Mouse (Mus musculus) 3134 (cell line): ENCODE data around the gene Lmtk2.
A peak's percentile ranks its signal among the peaks of the same experiment; 100 is the strongest.

Experiments
- DNase-seq: peaks from one replicate; pipeline ENCODE4 v3.0.0-alpha.2; 2011; ENCODE audit warnings: low spot score; ENCODE audit not compliant: insufficient read length; ENCODE audit errors: extremely low read depth

The Lmtk2 gene

DNA sequence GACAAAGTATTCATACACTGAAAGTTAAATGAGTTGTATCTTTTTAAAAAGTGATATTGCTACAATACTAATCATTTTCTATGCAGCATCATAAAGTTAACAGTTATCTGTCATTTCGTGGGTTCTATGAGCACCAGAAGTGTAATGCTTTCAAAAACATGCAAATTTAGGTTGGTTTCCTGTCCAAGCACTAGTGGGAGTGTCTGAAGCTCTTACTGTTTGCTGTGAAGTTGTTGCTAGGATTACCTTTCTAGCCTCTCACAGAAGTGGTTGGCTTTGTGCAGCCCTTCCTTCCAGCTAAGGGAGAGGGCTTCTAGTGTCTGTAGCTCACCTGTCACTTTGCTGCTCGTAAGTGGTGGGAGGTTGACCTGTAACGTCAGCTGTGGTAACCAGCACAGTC is 65.5 kb downstream of the Lmtk2 start:
- no peak for DNase-seq

- DNase-seq = no peak
Observed at GRCm38 (mm10) chr5:144169275-144169975, 69.2 kb downstream of the Lmtk2 start.

GRCm38 (mm10) chr5:144173648-144174047 is 73.4 kb downstream of the Lmtk2 start:
- no peak for DNase-seq

DNA sequence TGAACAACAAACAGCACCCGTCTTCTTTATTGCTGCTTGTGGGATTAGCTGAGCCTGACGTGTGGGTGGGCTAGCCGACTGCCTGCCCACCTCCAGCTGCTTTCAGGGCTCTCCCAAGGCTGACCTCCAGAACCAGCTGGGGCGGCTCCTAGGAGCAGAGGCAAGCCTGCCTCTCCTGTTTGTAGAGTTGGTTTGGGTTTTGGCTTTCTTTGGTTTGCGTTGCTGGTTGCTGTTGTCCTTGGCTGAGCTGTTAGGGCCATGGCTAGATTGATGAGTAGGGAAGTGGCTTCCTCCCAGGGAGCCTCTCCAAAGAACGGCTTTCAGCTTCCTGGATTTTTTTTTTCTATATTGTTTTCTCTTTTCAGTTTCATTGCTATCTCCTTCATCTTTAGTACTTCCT is 78.0 kb downstream of the Lmtk2 start:
- no peak for DNase-seq

DNA sequence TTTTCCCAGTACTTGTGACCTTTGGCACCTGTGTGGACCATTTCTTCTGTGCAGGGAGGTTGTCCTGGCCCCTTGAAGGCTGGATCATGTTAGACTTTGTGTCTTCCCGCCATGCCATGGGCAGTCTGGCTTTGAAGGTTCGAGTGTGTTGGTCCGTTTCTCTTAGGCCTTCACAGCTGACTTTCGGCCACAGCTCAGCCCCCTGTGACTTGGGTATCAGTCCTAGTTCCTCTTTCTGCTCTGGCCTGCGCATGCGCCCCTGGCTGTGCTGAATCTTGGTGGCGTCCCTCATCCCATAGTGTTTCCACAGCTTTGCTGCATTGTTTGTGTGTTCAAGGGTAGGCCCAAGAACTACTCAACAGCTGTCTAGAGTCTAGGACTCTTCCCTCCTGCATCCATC is 81.0 kb downstream of the Lmtk2 start:
- DNase-seq = no peak

DNA sequence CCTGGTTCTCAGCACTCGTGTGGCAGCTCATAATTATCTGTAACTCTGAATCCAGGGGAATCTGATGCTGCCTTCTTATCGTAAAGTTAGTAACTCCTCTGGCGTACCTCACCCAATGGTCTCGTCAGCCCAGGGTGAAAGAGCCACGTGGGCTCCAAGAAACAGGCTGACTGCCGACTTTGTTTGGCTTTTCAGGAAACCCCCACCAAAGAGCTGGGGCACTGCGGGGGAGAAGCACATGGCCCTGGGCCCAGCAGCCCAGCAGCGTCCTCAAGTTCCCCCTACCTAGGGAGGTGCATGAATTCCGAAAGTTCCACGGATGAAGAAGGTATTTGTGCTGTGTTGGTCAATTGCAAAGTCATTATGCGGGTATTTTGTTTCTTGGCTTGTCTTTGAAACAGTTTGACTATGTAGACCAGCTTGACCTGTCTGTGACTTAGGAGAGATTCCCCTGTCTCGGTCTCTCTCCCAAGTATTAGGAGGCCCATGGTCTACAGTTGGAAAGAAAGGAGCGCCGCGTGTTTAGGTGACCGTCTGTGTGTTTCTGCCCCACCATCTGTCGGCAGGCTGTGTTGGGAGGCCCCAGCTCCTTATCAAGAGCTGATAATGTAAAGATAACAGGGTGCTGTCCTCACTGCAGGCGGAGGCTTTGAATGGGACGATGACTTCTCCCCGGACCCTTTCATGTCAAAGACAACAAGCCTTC is 82.5 kb downstream of the Lmtk2 start:
- DNase-seq = no peak

GRCm38 (mm10) chr5:144183248-144183559 is 83.0 kb downstream of the Lmtk2 start:
- no peak for DNase-seq

DNA sequence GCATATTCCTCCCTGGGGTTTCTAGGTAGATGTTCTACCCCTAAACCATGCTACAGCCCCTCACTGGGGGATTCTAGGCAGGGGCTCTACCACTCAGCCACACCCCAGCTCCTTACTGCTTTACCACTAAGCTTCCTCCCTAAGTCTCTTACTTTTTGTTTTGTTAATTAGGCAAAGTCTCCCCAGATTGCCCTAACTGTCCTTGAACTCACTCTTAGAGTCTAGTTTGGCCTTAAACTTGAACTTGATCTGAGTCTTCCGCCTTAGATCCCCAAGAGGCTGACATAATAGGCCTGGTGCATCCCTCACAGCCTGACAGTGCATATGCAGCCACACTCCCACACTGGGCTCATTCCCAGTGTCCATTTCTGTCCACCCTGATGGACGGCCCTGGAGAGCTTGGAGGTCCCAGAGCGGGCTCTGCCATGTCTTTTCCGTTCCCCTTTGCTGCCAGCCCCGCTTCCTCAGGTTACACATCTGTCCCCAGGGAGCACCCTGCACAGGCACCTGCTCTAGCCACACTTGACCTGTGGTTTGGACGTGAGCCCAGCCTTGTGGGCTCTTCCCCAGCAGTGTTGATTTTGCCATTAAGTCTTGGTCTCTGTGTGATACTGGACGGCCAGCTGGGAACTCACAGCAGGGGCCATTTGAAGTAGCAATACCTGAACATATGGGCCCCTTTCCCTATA is 83.6 kb downstream of the Lmtk2 start:
- peak; percentile 58 for DNase-seq

DNA sequence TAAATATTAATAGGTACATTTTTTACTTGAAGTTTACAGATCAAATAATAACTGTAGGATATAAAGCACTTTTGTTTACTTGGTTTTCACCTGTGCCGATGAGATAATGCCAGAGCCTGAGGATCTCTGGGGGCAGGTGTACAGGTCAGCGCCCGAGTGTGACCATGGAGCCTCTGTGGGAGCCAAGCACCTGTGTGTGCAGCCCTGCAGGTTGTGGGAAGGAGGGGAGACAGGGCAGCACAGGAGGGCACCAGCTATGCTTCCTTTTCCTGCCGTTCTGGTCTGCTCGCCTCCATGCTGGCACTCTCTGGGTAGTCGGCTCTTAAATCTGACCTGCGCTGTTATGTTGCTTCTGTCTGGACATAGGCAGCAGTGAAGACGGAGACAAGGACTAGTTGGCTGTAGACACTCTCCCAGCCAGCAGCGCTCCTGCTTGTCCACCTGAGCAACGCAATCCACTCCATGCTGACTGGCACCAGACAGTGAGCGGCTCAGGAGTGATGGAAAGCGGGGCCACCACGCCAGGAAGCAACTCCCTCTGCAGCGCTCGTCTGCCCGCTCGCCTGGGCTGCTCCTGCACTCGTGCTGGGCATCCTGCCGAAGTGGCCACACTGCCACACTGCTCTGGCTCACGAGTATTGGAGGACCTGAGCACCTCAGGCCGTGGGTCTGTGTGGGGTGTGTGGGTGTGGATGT is 84.3 kb downstream of the Lmtk2 start:
- no peak for DNase-seq

DNA sequence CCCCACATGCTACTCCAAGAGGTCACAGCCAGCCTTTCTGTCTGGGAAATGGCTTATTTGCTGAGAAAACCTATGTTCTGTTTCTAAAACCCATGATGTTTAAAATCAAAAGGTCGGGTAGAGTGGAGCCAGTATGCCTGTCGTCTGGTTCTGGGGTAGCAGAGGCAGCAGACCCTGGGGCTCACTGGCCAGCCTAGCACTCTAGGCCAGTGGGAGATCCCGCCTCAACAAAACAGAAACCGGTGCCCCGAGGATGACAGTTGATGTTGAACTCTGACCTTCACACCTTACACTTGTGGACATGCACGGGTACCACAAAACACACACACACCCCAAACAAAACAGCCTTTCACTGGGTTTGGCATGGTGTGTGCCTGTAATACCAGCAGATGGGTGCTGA is 88.2 kb downstream of the Lmtk2 start:
- no peak for DNase-seq

GRCm38 (mm10) chr5:144189327-144189726 is 89.1 kb downstream of the Lmtk2 start:
- no peak for DNase-seq

DNA sequence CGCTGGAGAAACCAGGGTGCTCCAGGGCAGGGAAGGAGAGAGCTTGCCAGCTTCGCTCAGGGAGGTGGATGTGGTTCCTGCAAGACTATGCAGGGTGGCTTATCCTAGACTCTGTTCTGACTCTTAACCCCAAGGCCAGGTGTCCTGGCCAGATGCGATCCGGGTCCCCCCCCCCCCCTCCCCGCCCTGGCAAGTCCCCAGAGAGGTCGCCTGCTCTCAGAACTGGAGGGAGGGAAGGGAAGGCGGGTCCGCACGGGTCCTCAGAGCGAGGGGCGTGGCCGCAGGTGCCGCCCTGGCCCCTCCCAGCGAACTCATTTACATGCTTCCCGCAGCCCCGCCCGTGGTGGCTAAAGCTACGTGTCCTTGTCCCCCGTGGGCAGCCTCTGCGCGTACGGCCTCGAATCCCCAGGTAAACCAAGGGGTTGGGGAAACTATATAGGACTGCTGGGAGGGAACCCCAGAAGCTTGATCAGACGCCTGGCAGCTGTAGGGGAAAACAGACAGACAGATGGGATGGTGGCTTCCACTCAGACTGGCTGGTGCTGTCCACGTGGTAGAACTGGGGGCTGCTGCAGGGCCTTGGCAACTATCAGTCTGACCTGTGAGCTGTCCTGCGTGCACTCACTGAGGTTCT is 89.8 kb downstream of the Lmtk2 start, which contains the start of gene Bhlha15:
Bhlha15 (plus strand) TSS at position 337 of the 634 bp plus-strand sequence.
- no peak for DNase-seq

DNA sequence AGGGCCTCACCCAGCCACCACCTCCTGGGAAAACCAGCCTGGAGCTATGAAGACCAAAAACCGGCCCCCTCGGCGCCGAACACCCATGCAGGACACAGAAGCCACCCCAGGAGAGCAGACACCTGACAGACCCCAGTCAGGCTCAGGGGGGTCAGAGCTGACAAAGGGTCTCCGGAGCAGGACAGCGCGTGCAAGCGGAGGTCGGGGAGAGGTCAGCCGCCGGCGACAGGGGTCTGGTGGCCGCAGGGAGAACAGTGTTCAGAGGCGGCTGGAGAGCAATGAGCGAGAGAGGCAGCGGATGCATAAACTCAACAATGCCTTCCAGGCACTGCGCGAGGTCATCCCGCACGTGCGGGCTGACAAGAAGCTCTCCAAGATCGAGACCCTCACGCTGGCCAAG is 90.8 kb downstream of the Lmtk2 start:
- no peak for DNase-seq

GRCm38 (mm10) chr5:144192673-144193072 is 92.4 kb downstream of the Lmtk2 start:
- DNase-seq = no peak

GRCm38 (mm10) chr5:144194416-144194815 is 94.2 kb downstream of the Lmtk2 start:
- no peak for DNase-seq

DNA sequence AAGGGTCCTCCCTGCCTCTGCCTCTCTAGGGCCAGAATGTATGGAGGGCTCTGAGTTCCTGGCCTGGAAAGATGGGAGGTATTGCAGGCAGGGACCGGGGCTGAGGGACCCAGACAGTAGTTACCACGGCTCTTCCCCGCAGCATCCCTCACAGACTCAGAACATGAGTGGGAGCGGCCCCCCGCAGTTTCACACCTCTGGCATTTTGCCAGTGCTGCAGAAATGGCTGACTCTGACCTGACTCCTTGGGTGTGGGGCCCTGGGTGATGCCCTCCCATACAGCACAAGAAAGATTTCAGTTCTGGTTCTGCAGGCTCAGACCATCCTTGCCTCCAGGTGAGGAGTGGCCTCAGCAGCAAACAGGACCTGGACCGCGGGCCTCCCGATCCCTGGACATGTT is 95.3 kb downstream of the Lmtk2 start:
- no peak for DNase-seq

GRCm38 (mm10) chr5:144200616-144201015 is 100.4 kb downstream of the Lmtk2 start:
- DNase-seq = no peak

DNA sequence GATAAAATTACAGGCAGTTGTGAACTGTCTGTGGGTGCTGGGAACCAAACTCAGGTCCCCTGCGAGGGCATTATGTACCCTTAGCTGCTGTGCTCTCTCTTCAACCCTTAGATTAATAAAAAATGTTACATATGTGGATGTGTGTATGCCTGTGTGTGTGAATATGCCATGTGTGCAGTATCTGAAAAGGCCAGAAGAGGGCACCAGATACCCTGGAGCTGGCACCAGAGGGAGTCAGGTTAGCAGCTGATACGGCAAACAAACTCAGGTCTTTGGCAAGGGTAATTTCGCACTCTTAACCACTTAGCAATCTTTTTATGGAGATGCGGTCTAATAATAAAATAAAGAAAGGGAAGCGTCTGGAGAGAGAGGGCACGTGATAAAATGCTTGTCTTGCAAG is 102.2 kb downstream of the Lmtk2 start:
- DNase-seq = no peak

- DNase-seq = no peak
Observed at GRCm38 (mm10) chr5:144203398-144203959, 103.2 kb downstream of the Lmtk2 start.

- DNase-seq = no peak
Observed at GRCm38 (mm10) chr5:144204303-144204702, 104.1 kb downstream of the Lmtk2 start.

DNA sequence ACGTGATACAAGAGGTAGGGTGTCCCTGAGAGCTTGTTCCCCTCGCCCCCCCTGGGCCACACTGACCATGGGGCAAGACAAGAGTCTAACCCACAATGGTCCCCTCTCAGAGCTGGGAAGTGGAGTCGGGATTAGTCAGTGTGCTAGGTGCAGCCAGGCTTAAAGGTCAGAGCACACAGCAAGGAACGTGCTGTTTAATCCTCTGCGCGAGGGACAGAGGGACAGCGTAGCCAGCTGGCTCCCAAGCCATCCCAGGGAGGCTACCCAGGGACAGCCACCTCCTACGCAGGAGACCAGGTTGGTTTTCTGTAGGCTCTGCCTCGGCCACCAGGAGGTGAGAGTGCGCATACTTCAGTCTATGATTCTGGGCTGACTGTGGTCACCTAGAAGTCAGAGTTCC is 104.7 kb downstream of the Lmtk2 start:
- no peak for DNase-seq
